In the genomic region with DNA sequence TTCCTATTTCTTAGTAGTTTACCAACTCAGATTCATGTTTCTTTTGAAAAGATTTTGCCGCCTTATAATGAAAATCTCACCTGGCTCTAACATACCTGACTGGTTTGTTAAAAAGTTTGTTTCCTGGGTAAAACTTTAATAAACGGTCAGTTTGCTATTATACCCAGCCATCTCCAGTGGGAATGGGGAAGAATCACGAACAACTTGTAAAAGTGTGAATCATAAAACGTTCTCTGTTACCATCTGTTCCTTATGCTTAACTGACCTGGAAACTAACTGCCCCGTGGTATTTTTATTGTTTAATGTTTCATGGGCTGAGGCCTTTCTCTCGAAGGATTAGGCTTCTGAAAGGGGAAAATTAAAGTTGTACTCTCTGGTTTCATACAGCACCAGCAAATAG, we compare ENCODE assay signal across 8 mouse cellular contexts. TPM values are rescaled to one million over a fixed set of nuclear protein-coding genes. Genes with fewer than 3 reads are reported as not detected.
DNase-seq lines count a peak whose midpoint lies in the region; ATAC-seq and TF ChIP-seq lines count a peak whose summit lies in the region.

No protein-coding gene starts in this region.

- H3K27me3 ChIP-seq in heart, embryonic 12.5 days (replicated peaks) = no peaks in the 10 kb centered on the region
- H3K27me3 ChIP-seq in ES-Bruce4 (ENCODE audit: control insufficient read depth, insufficient read depth, low read length, poor library complexity, severe bottlenecking) = no peaks in the 10 kb centered on the region
- no peaks in the 10 kb centered on the region for H3K27me3 ChIP-seq in forebrain, postnatal 0 days (ENCODE audit: insufficient read depth, low read length)
- no peaks in the 10 kb centered on the region for H3K27me3 ChIP-seq in liver, postnatal 0 days (ENCODE audit: insufficient read depth, low read length)

- TF ChIP-seq EP300 in ES-Bruce4 (IDR thresholded peaks at IDR 0.05; ENCODE audit: insufficient read depth, low read depth, low read length) = no peak
- no peak for TF ChIP-seq EP300 in liver, postnatal 0 days (IDR thresholded peaks at IDR 0.05; ENCODE audit: low read depth)

- TF ChIP-seq POLR2A in ES-Bruce4 (IDR thresholded peaks at IDR 0.05; ENCODE audit: insufficient read depth, low read length) = no peak

- intact Hi-C loops in heart, postnatal 25 days (cut with DNase I) = loop anchor here (10.0 kb wide), 1 partner anchor 360 kb away; no protein-coding TSS in a partner anchor

- no peaks in the 10 kb centered on the region for H3K36me3 ChIP-seq in heart, embryonic 12.5 days
- H3K36me3 ChIP-seq in ES-Bruce4 (ENCODE audit: control insufficient read depth, insufficient read depth, low read length, poor library complexity, severe bottlenecking) = no peaks in the 10 kb centered on the region
- H3K36me3 ChIP-seq in forebrain, postnatal 0 days (ENCODE audit: insufficient read depth) = no peaks in the 10 kb centered on the region
- peaks cover 5% of the 10 kb centered on the region; the same call in 1 of the 2 replicates for H3K36me3 ChIP-seq in liver, postnatal 0 days (replicated peaks; ENCODE audit: insufficient read depth, low read length)

- H3K4me2 ChIP-seq in heart, embryonic 12.5 days = peak overlapping the region; percentile 83
- peak overlapping the region; percentile 64 for H3K4me2 ChIP-seq in forebrain, postnatal 0 days (ENCODE audit: low read depth)
- peak overlapping the region; percentile 67 for H3K4me2 ChIP-seq in liver, postnatal 0 days (ENCODE audit: low read depth, low read length)

- no peak for TF ChIP-seq CTCF in ES-Bruce4 (IDR thresholded peaks at IDR 0.05; ENCODE audit: low read depth, low read length)
- no peak for TF ChIP-seq CTCF in forebrain, postnatal 0 days (IDR thresholded peaks at IDR 0.05; ENCODE audit: low read depth)
- TF ChIP-seq CTCF in liver, postnatal 0 days (IDR thresholded peaks at IDR 0.05; ENCODE audit: low read depth) = no peak

- peak overlapping the region; percentile 34 for H3K9ac ChIP-seq in heart, embryonic 12.5 days
- H3K9ac ChIP-seq in ES-Bruce4 (ENCODE audit: low read depth, poor library complexity, severe bottlenecking) = peak overlapping the region; percentile 91
- H3K9ac ChIP-seq in forebrain, postnatal 0 days = peak overlapping the region; percentile 51
- H3K9ac ChIP-seq in liver, postnatal 0 days (replicated peaks) = no peak overlapping the region

- peak overlapping the region; percentile 93; the same call in 1 of the 2 replicates for H3K4me3 ChIP-seq in heart, embryonic 12.5 days
- peak overlapping the region; percentile 37 for H3K4me3 ChIP-seq in ES-Bruce4 (ENCODE audit: low read depth, low read length)
- H3K4me3 ChIP-seq in forebrain, postnatal 0 days (ENCODE audit: low read depth, low read length) = peak overlapping the region; percentile 92
- H3K4me3 ChIP-seq in liver, postnatal 0 days (ENCODE audit: low read depth, low read length) = 0 out of 2 replicates have a peak overlapping the region, but pooled peaks have one; percentile 24

- H3K9me3 ChIP-seq in heart, embryonic 12.5 days (replicated peaks) = no peaks in the 10 kb centered on the region
- H3K9me3 ChIP-seq in ES-Bruce4 (replicated peaks; ENCODE audit: control insufficient read depth, insufficient read depth, low read length, poor library complexity, severe bottlenecking) = no peaks in the 10 kb centered on the region
- H3K9me3 ChIP-seq in forebrain, postnatal 0 days (ENCODE audit: low read length) = no peaks in the 10 kb centered on the region
- no peaks in the 10 kb centered on the region for H3K9me3 ChIP-seq in liver, postnatal 0 days (ENCODE audit: low read length)

- 59% methylated on average over 6 of the region's 6 CpGs for WGBS in heart, embryonic 12.5 days
- 35% methylated on average over 6 of the region's 6 CpGs for WGBS in forebrain, postnatal 0 days
- WGBS in liver, postnatal 0 days (ENCODE audit: insufficient replicate concordance) = 53% methylated on average over 6 of the region's 6 CpGs

- H3K27ac ChIP-seq in heart, embryonic 12.5 days (ENCODE audit: poor library complexity, severe bottlenecking) = peak overlapping the region; percentile 47; the same call in 1 of the 2 replicates
- H3K27ac ChIP-seq in ES-Bruce4 (ENCODE audit: insufficient read depth, low read length) = peak overlapping the region; percentile 68
- 0 out of 2 replicates have a peak overlapping the region, but pooled peaks have one; percentile 36 for H3K27ac ChIP-seq in forebrain, postnatal 0 days (ENCODE audit: low read depth, low read length)
- peak overlapping the region; percentile 73 for H3K27ac ChIP-seq in liver, postnatal 0 days (ENCODE audit: low read depth)

- no peak for DNase-seq in heart, postnatal 25 days (ENCODE audit: low spot score)
- DNase-seq in forebrain, postnatal 0 days = no peak
- no peak for DNase-seq in liver, postnatal 0 days
- no peak for DNase-seq in spleen, postnatal 4 days (ENCODE audit: low spot score in 2 of 2)
- DNase-seq in adrenal gland, postnatal 10 days = no peak
- no peak for DNase-seq in lung, postnatal 14 days

- peaks cover 17% of the 10 kb centered on the region for H3K4me1 ChIP-seq in heart, embryonic 12.5 days (replicated peaks)
- H3K4me1 ChIP-seq in ES-Bruce4 (ENCODE audit: control insufficient read depth, insufficient read depth, low read length) = peaks cover 2% of the 10 kb centered on the region
- peaks cover 15% of the 10 kb centered on the region for H3K4me1 ChIP-seq in forebrain, postnatal 0 days (ENCODE audit: insufficient read depth)
- peaks cover 25% of the 10 kb centered on the region for H3K4me1 ChIP-seq in liver, postnatal 0 days (ENCODE audit: insufficient read depth)

- ATAC-seq in heart, embryonic 12.5 days (ENCODE audit: insufficient number of reproducible peaks, low FRiP score) = no peak
- ATAC-seq in forebrain, postnatal 0 days = no peak
- no peak for ATAC-seq in liver, postnatal 0 days

RNA-seq across cellular contexts. Expression of a gene that starts 0.6 kb away (rescaled TPM):
- 108 and 122 TPM in 2 replicates for polyA plus RNA-seq in heart, embryonic 12.5 days (2016; fragmentation: Nextera tagmentation; extraction: Ambion mirVana)
- total RNA-seq in heart, postnatal 25 days (2021) = 10 to 100 TPM; 47.0 to 51.4 TPM
- 123 and 140 TPM in 2 replicates for polyA plus RNA-seq in ES-Bruce4 (2011; ENCODE audit: insufficient read depth, insufficient read length, low read depth, missing spikeins)
- 20.5 and 29.4 TPM in 2 replicates for total RNA-seq in forebrain, postnatal 0 days (2014; rRNA removed)
- polyA plus RNA-seq in forebrain, postnatal 0 days (2015; fragmentation: Nextera tagmentation; extraction: Ambion mirVana) = 40.1 and 58.3 TPM in 2 replicates
- 391 and 407 TPM in 2 replicates for polyA plus RNA-seq in liver, postnatal 0 days (2015; fragmentation: Nextera tagmentation; extraction: Ambion mirVana)
- 100 to 1,000 TPM in 1 of 2 experiments, 10 to 100 TPM in 1; 89.2 to 102 TPM for total RNA-seq in adrenal gland, postnatal 10 days (2021)

RNA-seq across cellular contexts. Expression of a gene that starts 29.4 kb away (rescaled TPM):
- 50.1 and 53.4 TPM in 2 replicates for polyA plus RNA-seq in heart, embryonic 12.5 days (2016; fragmentation: Nextera tagmentation; extraction: Ambion mirVana)
- total RNA-seq in heart, postnatal 25 days (2021) = 10 to 100 TPM; 23.8 to 26.0 TPM
- 123 and 132 TPM in 2 replicates for polyA plus RNA-seq in ES-Bruce4 (2011; ENCODE audit: insufficient read depth, insufficient read length, low read depth, missing spikeins)
- 18.5 and 23.9 TPM in 2 replicates for total RNA-seq in forebrain, postnatal 0 days (2014; rRNA removed)
- polyA plus RNA-seq in forebrain, postnatal 0 days (2015; fragmentation: Nextera tagmentation; extraction: Ambion mirVana) = 50.2 and 52.1 TPM in 2 replicates
- polyA plus RNA-seq in liver, postnatal 0 days (2015; fragmentation: Nextera tagmentation; extraction: Ambion mirVana) = 23.8 and 25.3 TPM in 2 replicates
- total RNA-seq in adrenal gland, postnatal 10 days (2021) = 10 to 100 TPM; 40.0 to 45.0 TPM

RNA-seq across cellular contexts. Expression of a gene that starts 49.2 kb away (rescaled TPM):
- 6.0 and 7.3 TPM in 2 replicates for polyA plus RNA-seq in heart, embryonic 12.5 days (2016; fragmentation: Nextera tagmentation; extraction: Ambion mirVana)
- 1 to 10 TPM; 6.4 to 7.2 TPM for total RNA-seq in heart, postnatal 25 days (2021)
- 26.3 and 26.4 TPM in 2 replicates for polyA plus RNA-seq in ES-Bruce4 (2011; ENCODE audit: insufficient read depth, insufficient read length, low read depth, missing spikeins)
- total RNA-seq in forebrain, postnatal 0 days (2014; rRNA removed) = 9.5 and 11.4 TPM in 2 replicates
- 6.4 and 7.3 TPM in 2 replicates for polyA plus RNA-seq in forebrain, postnatal 0 days (2015; fragmentation: Nextera tagmentation; extraction: Ambion mirVana)
- polyA plus RNA-seq in liver, postnatal 0 days (2015; fragmentation: Nextera tagmentation; extraction: Ambion mirVana) = 11.2 and 12.6 TPM in 2 replicates
- 10 to 100 TPM; 42.4 to 43.9 TPM for total RNA-seq in adrenal gland, postnatal 10 days (2021)

Comparison
In these comparisons a context has a peak if more than half of its experiments do, and no peak if none do; other contexts are left out.
1. H3K4me3 ChIP-seq: peak in every context shown above with its lines; median percentile 93 in heart, embryonic 12.5 days; 92 in forebrain, postnatal 0 days; 37 in ES-Bruce4; 24 in liver, postnatal 0 days.